Mouse (Mus musculus): ENCODE measurements around the gene Frzb. TPM values are rescaled to one million over a fixed set of nuclear protein-coding genes. Genes with fewer than 3 reads are reported as not detected.

The Frzb gene
- total RNA-seq, 2 experiments from 2014 or later = 28.3 to 29.8 TPM

GRCm38 (mm10) chr2:80374892-80375291 is 72.5 kb downstream of the Frzb start:
- intact Hi-C loops (cut with DNase I) = no loop called here
- no peak for DNase-seq (ENCODE audit: extremely low spot score in 1 of 2, low spot score in 2 of 2)
- TF ChIP-seq CTCF (IDR thresholded peaks at IDR 0.05) = no peak
- H3K27ac ChIP-seq = no peak overlapping the region
- H3K4me3 ChIP-seq = no peak overlapping the region

GRCm38 (mm10) chr2:80371458-80371857 is 76.0 kb downstream of the Frzb start:
- no peak overlapping the region for H3K27ac ChIP-seq
- no peak for DNase-seq (ENCODE audit: extremely low spot score in 1 of 2, low spot score in 2 of 2)
- TF ChIP-seq CTCF (IDR thresholded peaks at IDR 0.05) = no peak
- intact Hi-C loops (cut with DNase I) = no loop called here
- H3K4me3 ChIP-seq = no peak overlapping the region

Other genes starting within 250 kb of the Frzb start
- gene Prdx6b, start 155.2 kb downstream of the Frzb start, total RNA-seq (2021) = not detected
- 10 to 100 TPM; 66.2 to 70.1 TPM for gene Dnajc10, start 132.2 kb downstream of the Frzb start, total RNA-seq (2021)
- 100 to 1,000 TPM; 390 to 416 TPM for gene Nckap1, start 133.8 kb upstream of the Frzb start, total RNA-seq (2021)
- gene Dusp19, start 169.4 kb upstream of the Frzb start, total RNA-seq (2021) = 10 to 100 TPM; 22.3 to 25.9 TPM
- 10 to 100 TPM; 15.2 to 15.7 TPM for gene Nup35, start 169.6 kb upstream of the Frzb start, total RNA-seq (2021)